Mouse (Mus musculus) neural tube, embryonic 11.5 days (tissue): ENCODE data around the gene Zfp605. TPM values are rescaled to one million over a fixed set of nuclear protein-coding genes. Genes with fewer than 3 reads are reported as not detected.
"Not testable (repeated sequence)": the region's sequence is repeated elsewhere in the genome, so short reads cannot be mapped to it uniquely, and the experiment has no call there.

Source experiments
- ATAC-seq: fragments of 200-750 bp; cut with Nextera tagmentation; 2 replicates; pipeline ENCODE4 v1.8.0; 2017; ENCODE audit warnings: moderate number of reproducible peaks, mild to moderate bottlenecking, moderate TSS enrichment, moderate library complexity; ENCODE audit not compliant: insufficient read depth, low FRiP score, low TSS enrichment
- DNase-seq: peaks from one replicate; pipeline ENCODE4 v3.0.0-alpha.2; 2015; ENCODE audit warnings: low spot score
- H3K27ac ChIP-seq: fragments of 300-500 bp; sonication (generic); 2 replicates; pipeline ENCODE4 v1.5.1; 2014; ENCODE audit warnings: low read depth, mild to moderate bottlenecking, low read length
- H3K27me3 ChIP-seq: fragments of 300-500 bp; sonication (generic); 2 replicates; pipeline ENCODE4 v1.6.1; 2014; ENCODE audit warnings: mild to moderate bottlenecking, low read length, mixed read lengths; ENCODE audit not compliant: control insufficient read depth, insufficient read depth
- H3K36me3 ChIP-seq: fragments of 300-500 bp; sonication (generic); 2 replicates; pipeline ENCODE4 v1.6.1; 2014; ENCODE audit warnings: mild to moderate bottlenecking, low read length, moderate library complexity, mixed read lengths; ENCODE audit not compliant: control insufficient read depth, insufficient read depth
- H3K4me1 ChIP-seq: fragments of 300-500 bp; sonication (generic); 2 replicates; pipeline ENCODE4 v1.6.1; 2014; ENCODE audit warnings: low read length, mixed read lengths; ENCODE audit not compliant: control insufficient read depth, insufficient read depth
- H3K4me2 ChIP-seq: fragments of 300-500 bp; sonication (generic); 2 replicates; pipeline ENCODE4 v1.6.1; 2014; ENCODE audit warnings: low read depth, mild to moderate bottlenecking, moderate library complexity
- H3K4me3 ChIP-seq: fragments of 300-500 bp; sonication (generic); 2 replicates; pipeline ENCODE4 v1.5.1; 2014; ENCODE audit warnings: low read depth, low read length
- H3K9ac ChIP-seq: fragments of 300-500 bp; sonication (generic); 2 replicates; pipeline ENCODE4 v1.6.1; 2014; ENCODE audit warnings: mild to moderate bottlenecking, low read length
- H3K9me3 ChIP-seq: fragments of 300-500 bp; sonication (generic); 2 replicates; pipeline ENCODE4 v1.6.1; 2016; ENCODE audit warnings: low read length; ENCODE audit not compliant: control insufficient read depth
- WGBS: fragments of 180-500 bp; shearing (Covaris S2); extraction: QIAGEN DNeasy Blood & Tissue Kit; methylation state at CpG from one replicate; pipeline ENCODE4 v1.1.7; 2014; 5-methylcytosine and 5-hydroxymethylcytosine counted together
- polyA plus RNA-seq: library from polyadenylated mRNA; unstranded; fragments of >200 nt; fragmentation: Nextera tagmentation; extraction: Ambion mirVana; gene quantifications from 2 replicates; pipeline ENCODE4 v1.2.1, GENCODE M21; 2014

Zfp605 gene
- polyA plus RNA-seq, 1 experiment from 2014 or later: 6.8 TPM

DNA sequence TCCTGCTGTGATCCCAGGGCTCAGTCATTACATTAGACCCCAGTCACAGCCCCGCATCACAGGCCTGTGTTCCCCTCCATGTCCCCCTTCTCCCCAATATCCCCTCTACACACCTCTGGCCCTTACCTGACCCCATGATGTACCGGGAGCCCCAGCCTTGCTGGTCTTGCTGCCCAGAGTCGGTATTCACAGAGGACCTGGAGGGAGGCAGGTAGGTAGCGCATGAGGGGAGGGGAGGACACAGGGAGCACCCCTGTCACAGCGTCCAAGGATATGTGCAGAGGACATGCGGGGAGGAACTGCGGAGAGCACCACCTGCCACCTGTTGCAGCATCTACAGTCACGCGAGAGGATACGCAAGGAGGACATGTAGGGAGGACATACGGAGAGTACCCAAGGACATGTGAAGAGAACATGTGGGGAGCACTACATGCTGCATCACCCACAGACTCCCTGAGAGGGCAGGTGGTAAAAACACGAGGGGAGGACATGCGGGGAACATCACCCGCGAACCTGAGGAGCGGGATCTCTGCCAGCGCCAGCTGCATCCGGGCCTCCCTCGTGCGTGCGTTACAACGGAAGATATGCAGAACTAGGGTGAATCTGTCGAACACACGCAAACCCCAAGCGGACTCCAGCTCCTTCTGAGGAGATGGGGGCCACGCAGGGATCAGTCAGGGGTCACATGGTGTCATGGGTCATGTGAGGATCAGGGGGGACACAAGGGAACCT, 3.6 kb upstream of the Zfp605 start:
- no peaks in the 10 kb centered on the region for H3K9me3 ChIP-seq
- H3K9ac ChIP-seq: peak overlapping the region; percentile 80
- WGBS: 95% methylated on average over 26 of the region's 26 CpGs

DNA sequence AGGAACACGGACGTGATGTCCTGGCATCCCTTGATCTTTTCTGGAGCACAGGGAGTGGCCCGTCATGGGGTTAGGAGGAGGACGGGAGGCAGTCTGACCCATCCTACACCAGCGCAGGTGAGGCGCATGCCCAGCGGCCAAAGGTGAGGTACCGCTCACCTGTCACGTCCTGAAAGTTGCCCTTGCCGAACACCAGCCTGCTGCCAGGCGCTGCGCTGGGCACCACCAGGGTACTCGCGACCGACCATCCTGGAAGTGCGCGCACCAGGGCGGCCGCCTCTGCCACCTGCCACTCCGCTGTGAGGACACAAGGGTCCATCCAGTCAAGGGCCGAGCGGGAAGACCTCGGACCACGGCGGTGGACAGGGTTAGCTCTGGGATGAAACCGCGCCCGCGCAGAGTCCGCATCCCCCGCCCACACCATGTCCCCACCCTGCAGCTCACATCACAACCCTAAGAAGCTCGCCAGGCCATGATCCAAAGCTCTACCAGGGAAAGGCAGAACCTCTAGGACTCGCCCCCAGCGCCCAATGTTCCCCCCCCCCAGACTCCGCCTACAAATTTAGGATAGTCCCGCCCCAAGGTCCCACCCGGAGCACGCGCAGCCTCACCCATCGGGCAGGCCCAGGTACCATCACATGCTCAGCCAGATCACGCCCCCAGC, 2.9 kb upstream of the Zfp605 start:
- DNase-seq (no peak), ATAC-seq (peak; percentile 24)
- Histone ChIP-seq H3K27me3 (no peaks in the 10 kb centered on the region), H3K9ac (peak overlapping the region; percentile 80), H3K27ac (peak overlapping the region; percentile 91), H3K4me2 (peak overlapping the region; percentile 88), H3K9me3 (no peaks in the 10 kb centered on the region), H3K4me1 (no peaks in the 10 kb centered on the region), H3K36me3 (peaks cover 22% of the 10 kb centered on the region), H3K4me3 (peak overlapping the region; percentile 82)
- 13% methylated on average over 41 of the region's 41 CpGs for WGBS

More for the DNA sequence above, 3.6 kb upstream of the Zfp605 start:
- peaks cover 5% of the 10 kb centered on the region; the same call in 1 of the 2 replicates for H3K4me1 ChIP-seq
- H3K36me3 ChIP-seq: peaks cover 22% of the 10 kb centered on the region
- DNase-seq (no peak), ATAC-seq (no peak)
- H3K27ac ChIP-seq: no peak overlapping the region
- peak overlapping the region; percentile 82 for H3K4me3 ChIP-seq
- peak overlapping the region; percentile 88 for H3K4me2 ChIP-seq
- no peaks in the 10 kb centered on the region for H3K27me3 ChIP-seq

- peak within 1 kb of the TSS; percentile 88 for H3K4me2 ChIP-seq
- H3K9me3 ChIP-seq: no peaks in the 10 kb centered on the region
- H3K27me3 ChIP-seq: no peaks in the 10 kb centered on the region
- ATAC-seq (peak; percentile 84), DNase-seq (peak; percentile 95)
- no peaks in the 10 kb centered on the region for H3K4me1 ChIP-seq
- H3K36me3 ChIP-seq: peaks cover 22% of the 10 kb centered on the region
- peak within 1 kb of the TSS; percentile 80 for H3K9ac ChIP-seq
- peak within 1 kb of the TSS; percentile 91 for H3K27ac ChIP-seq
- WGBS: under 1% methylated on average over 71 of the region's 71 CpGs
- peak within 1 kb of the TSS; percentile 82 for H3K4me3 ChIP-seq
These were observed 2.1 kb upstream of the Zfp605 start, which contains the start of gene Gtpbp6 for GRCm38 (mm10) chr5:110107581-110108304. Gtpbp6 (minus strand) TSS chr5:110108197.

GRCm38 (mm10) chr5:110108305-110108628, 1.6 kb upstream of the Zfp605 start:
- H3K4me3 ChIP-seq: peak overlapping the region; percentile 82
- 0% methylated on average over 7 of the region's 7 CpGs for WGBS
- no peaks in the 10 kb centered on the region for H3K27me3 ChIP-seq
- peak overlapping the region; percentile 80; the same call in 1 of the 2 replicates for H3K9ac ChIP-seq
- no peaks in the 10 kb centered on the region for H3K4me1 ChIP-seq
- H3K4me2 ChIP-seq: peak overlapping the region; percentile 88
- H3K36me3 ChIP-seq: peaks cover 22% of the 10 kb centered on the region
- peak overlapping the region; percentile 91; the same call in 1 of the 2 replicates for H3K27ac ChIP-seq
- no peak for ATAC-seq
- no peaks in the 10 kb centered on the region for H3K9me3 ChIP-seq
- no peak for DNase-seq

- DNase-seq, H3K4me2 ChIP-seq, H3K27ac ChIP-seq, H3K9me3 ChIP-seq, H3K4me1 ChIP-seq, ATAC-seq, H3K9ac ChIP-seq, H3K27me3 ChIP-seq, H3K4me3 ChIP-seq, H3K36me3 ChIP-seq: not testable (repeated sequence)
- 84% methylated on average over 3 of the region's 3 CpGs for WGBS
These were observed 12.5 kb downstream of the Zfp605 start for GRCm38 (mm10) chr5:110122380-110122779.

- 5% methylated on average over 46 of the region's 46 CpGs for WGBS
- H3K27ac ChIP-seq: 0 out of 2 replicates have a peak within 1 kb of the TSS, but pooled peaks have one; percentile 20
- H3K4me3 ChIP-seq: peak within 1 kb of the TSS; percentile 80
These were observed 25.6 kb downstream of the Zfp605 start, which contains the start of gene Chfr for GRCm38 (mm10) chr5:110135293-110136086. Chfr (plus strand) TSS chr5:110135842.

GRCm38 (mm10) chr5:110136087-110136464, 26.2 kb downstream of the Zfp605 start:
- Histone ChIP-seq H3K9ac (peak overlapping the region; percentile 78), H3K27ac (0 out of 2 replicates have a peak overlapping the region, but pooled peaks have one; percentile 20), H3K4me3 (peak overlapping the region; percentile 80), H3K9me3 (no peaks in the 10 kb centered on the region), H3K36me3 (no peaks in the 10 kb centered on the region), H3K4me1 (no peaks in the 10 kb centered on the region; the same call in 1 of the 2 replicates), H3K27me3 (no peaks in the 10 kb centered on the region), H3K4me2 (peak overlapping the region; percentile 70)
- DNase-seq: no peak
- peak; percentile 56; the same call in 1 of the 2 replicates for ATAC-seq
- 8% methylated on average over 18 of the region's 18 CpGs for WGBS

More at GRCm38 (mm10) chr5:110135293-110136086, 25.6 kb downstream of the Zfp605 start, which contains the start of gene Chfr:
- Histone ChIP-seq H3K27me3 (no peaks in the 10 kb centered on the region), H3K4me1 (no peaks in the 10 kb centered on the region; the same call in 1 of the 2 replicates), H3K9me3 (no peaks in the 10 kb centered on the region), H3K9ac (peak within 1 kb of the TSS; percentile 78), H3K4me2 (peak within 1 kb of the TSS; percentile 70), H3K36me3 (no peaks in the 10 kb centered on the region)
- DNase-seq (peak; percentile 98), ATAC-seq (peak; percentile 99)

DNA sequence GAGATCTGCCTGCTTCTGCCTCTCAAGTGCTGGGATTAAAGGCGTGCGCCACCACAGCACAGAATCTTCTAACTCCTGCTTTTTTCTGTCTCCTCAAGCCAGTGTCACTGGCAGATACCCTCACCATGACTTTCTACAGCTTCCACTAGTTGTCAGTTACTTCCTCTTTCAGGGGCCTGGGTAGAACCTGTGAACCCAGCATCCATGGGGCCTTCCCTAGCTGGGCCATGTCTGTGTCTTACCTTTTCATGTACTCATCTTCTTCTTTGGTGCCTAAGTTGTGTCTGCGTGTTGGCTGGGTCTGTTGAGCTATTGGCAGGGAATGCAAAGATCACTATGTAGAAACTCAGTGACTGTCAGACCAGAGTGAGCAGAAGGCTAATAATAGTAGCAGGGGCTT, 27.9 kb downstream of the Zfp605 start:
- Histone ChIP-seq H3K9ac (no peak overlapping the region), H3K4me2 (no peak overlapping the region), H3K9me3 (no peaks in the 10 kb centered on the region), H3K27me3 (no peaks in the 10 kb centered on the region), H3K36me3 (no peaks in the 10 kb centered on the region), H3K4me3 (no peak overlapping the region), H3K4me1 (no peaks in the 10 kb centered on the region; the same call in 1 of the 2 replicates), H3K27ac (no peak overlapping the region)
- 97% methylated on average over 3 of the region's 3 CpGs for WGBS
- DNase-seq (no peak), ATAC-seq (no peak)
